19 mouse cellular contexts compared by ENCODE assay signal in genomic region chr4:16237771-16238170, GRCm38 (mm10).
DNase-seq lines count a peak whose midpoint lies in the region; ATAC-seq lines count a peak whose summit lies in the region.
"Had no signal": no experiment of that assay in that cellular context is flagged by ENCODE, and none has a peak within 500 bp of the region (broad histone marks: within the 10 kb centered on the region; RNA-seq: fewer than 3 reads in every experiment).

No protein-coding gene starts in this region.

- H3K9ac ChIP-seq in midbrain, embryonic 11.5 days (ENCODE audit: low read length) = no peak overlapping the region
- H3K9ac ChIP-seq in midbrain, embryonic 13.5 days (replicated peaks) = no peak overlapping the region

- no peak overlapping the region for H3K4me3 ChIP-seq in midbrain, embryonic 11.5 days (ENCODE audit: low read depth, low read length)
- H3K4me3 ChIP-seq in midbrain, embryonic 13.5 days (replicated peaks) = no peak overlapping the region

- WGBS in midbrain, embryonic 11.5 days = 69% methylated on average over 1 of the region's 1 CpGs
- WGBS in midbrain, embryonic 13.5 days = 82% methylated on average over 1 of the region's 1 CpGs

- H3K4me2 ChIP-seq in midbrain, embryonic 11.5 days = no peak overlapping the region
- no peak overlapping the region for H3K4me2 ChIP-seq in midbrain, embryonic 13.5 days (replicated peaks)

- no peak for ATAC-seq in midbrain, embryonic 11.5 days (ENCODE audit: low FRiP score)
- ATAC-seq in midbrain, embryonic 13.5 days = no peak
- ATAC-seq: activated CD4-positive, CD25-positive, alpha-beta regulatory T cell, adult 4 months; CD4-positive, CD25-positive, alpha-beta regulatory T cell, adult 4 months; Patski had no signal

- H3K4me1 ChIP-seq in midbrain, embryonic 11.5 days (ENCODE audit: control insufficient read depth, insufficient read depth, low read length) = no peaks in the 10 kb centered on the region
- H3K4me1 ChIP-seq in midbrain, embryonic 13.5 days (replicated peaks) = no peaks in the 10 kb centered on the region

- intact Hi-C loops in heart, postnatal 25 days (cut with DNase I) = no loop called here

- H3K27me3 ChIP-seq in midbrain, embryonic 11.5 days (ENCODE audit: control insufficient read depth, insufficient read depth, low read length) = no peaks in the 10 kb centered on the region
- no peaks in the 10 kb centered on the region for H3K27me3 ChIP-seq in midbrain, embryonic 13.5 days
- H3K27me3 ChIP-seq: CH12.LX, Patski had no signal

- H3K36me3 ChIP-seq in midbrain, embryonic 11.5 days (ENCODE audit: control insufficient read depth, insufficient read depth, low read length) = no peaks in the 10 kb centered on the region
- no peaks in the 10 kb centered on the region for H3K36me3 ChIP-seq in midbrain, embryonic 13.5 days
- H3K36me3 ChIP-seq: G1E had no signal

- DNase-seq in heart, adult 11 months = peak; percentile 65
- DNase-seq in heart, postnatal 25 days (ENCODE audit: low spot score) = no peak
- DNase-seq in midbrain, embryonic 11.5 days (ENCODE audit: low spot score, missing footprints) = peak; percentile 66
- DNase-seq: adrenal gland, adult 2 months; adrenal gland, adult 8-10 months; adrenal gland, postnatal 10 days; adrenal gland, postnatal 14 days; adrenal gland, postnatal 25 days; adrenal gland, postnatal 36 days; B cell, adult 2 months; cerebellum, adult 11 months; cerebellum, adult 11-12 months; cerebellum, adult 18-20 months had no signal

- H3K9me3 ChIP-seq in midbrain, embryonic 11.5 days (ENCODE audit: control insufficient read depth, low read length) = no peaks in the 10 kb centered on the region
- H3K9me3 ChIP-seq in midbrain, embryonic 13.5 days = 0 out of 2 replicates have a peak, but pooled peaks cover 3% of the 10 kb centered on the region
- H3K9me3 ChIP-seq: G1E had no signal

- H3K27ac ChIP-seq in midbrain, embryonic 11.5 days (ENCODE audit: low read depth, low read length) = no peak overlapping the region
- no peak overlapping the region for H3K27ac ChIP-seq in midbrain, embryonic 13.5 days
